29 mouse cellular contexts compared by ENCODE assay signal in the genomic region with DNA sequence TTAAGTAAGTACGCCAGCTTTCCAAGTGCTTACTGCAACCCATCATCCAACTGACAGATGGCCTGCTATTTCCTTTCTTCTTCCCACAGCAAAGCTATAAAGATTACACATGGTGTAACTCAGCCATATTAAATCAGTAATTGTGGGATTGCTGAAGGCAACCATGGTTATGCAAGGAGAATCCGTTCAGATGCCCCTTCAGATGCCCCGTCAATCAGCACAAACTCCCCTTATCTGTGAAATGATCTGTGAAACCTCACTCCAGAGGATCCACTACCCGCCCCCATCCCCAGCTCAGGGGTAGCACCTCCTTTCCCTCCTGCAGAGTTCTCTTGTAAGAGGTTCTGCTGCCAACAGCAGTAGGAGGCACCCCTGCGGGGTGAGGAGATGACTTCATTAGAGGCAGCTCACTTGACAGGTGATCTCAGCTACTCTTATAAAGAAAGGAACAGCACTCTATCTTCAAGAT. TPM values are rescaled to one million over a fixed set of nuclear protein-coding genes. Genes with fewer than 3 reads are reported as not detected.
A peak's percentile ranks its signal among the peaks of the same experiment; 100 is the strongest.
DNase-seq lines count a peak whose midpoint lies in the region; ATAC-seq and TF ChIP-seq lines count a peak whose summit lies in the region.
"Had no signal": no experiment of that assay in that cellular context is flagged by ENCODE, and none has a peak within 500 bp of the region (broad histone marks: within the 10 kb centered on the region; RNA-seq: fewer than 3 reads in every experiment).

No protein-coding gene starts in this region.

- no peak for DNase-seq in frontal cortex, postnatal 14 days (ENCODE audit: low spot score in 2 of 2)
- peak in 1 of 2 experiments; percentile 37 for DNase-seq in left cerebral cortex, adult 2 months (ENCODE audit: extremely low spot score in 1 of 2, low spot score in 2 of 2)
- no peak for DNase-seq in left cerebral cortex, postnatal 4 days
- DNase-seq in right cerebral cortex, adult 2 months (ENCODE audit: low spot score in 2 of 2) = peak; percentile 56 to 66
- no peak for DNase-seq in right cerebral cortex, postnatal 10 days (ENCODE audit: low spot score in 2 of 2)
- peak; percentile 45 to 53 for DNase-seq in right cerebral cortex, postnatal 36 days (ENCODE audit: low spot score in 2 of 2)
- DNase-seq: adrenal gland, adult 2 months; B cell, adult 2 months; cerebellum, adult 9-10 months; heart, postnatal 14 days; kidney, adult 2 months; kidney, postnatal 14 days; liver, postnatal 0 days; lung, postnatal 14 days; midbrain, embryonic 14.5 days; spleen, adult 18-20 months; thymus, postnatal 36 days had no signal

- H3K27ac ChIP-seq in left cerebral cortex, adult 2 months = peak overlapping the region; percentile 71
- H3K27ac ChIP-seq: embryonic facial prominence, embryonic 10.5 days; hindbrain, embryonic 13.5 days; limb, embryonic 15.5 days had no signal

- intact Hi-C loops in left cerebral cortex, adult 2 months (cut with DNase I) = loop anchor here (2.0 to 5.0 kb wide), 2 partner anchors 32 to 360 kb away; no protein-coding TSS in a partner anchor
- intact Hi-C loops in left cerebral cortex, postnatal 4 days (cut with DNase I) = no loop called here

- H3K4me3 ChIP-seq in left cerebral cortex, adult 2 months = no peak overlapping the region
- H3K4me3 ChIP-seq: embryonic facial prominence, embryonic 10.5 days; heart, embryonic 12.5 days; hindbrain, embryonic 13.5 days; limb, embryonic 15.5 days; myocyte had no signal

- TF ChIP-seq CTCF in left cerebral cortex, adult 2 months (IDR thresholded peaks at IDR 0.05) = no peak

- ATAC-seq in frontal cortex, adult (ENCODE audit: low TSS enrichment) = peak; percentile 53
- no peak for ATAC-seq in activated CD4-positive, CD25-positive, alpha-beta regulatory T cell, adult 4 months
- ATAC-seq: inflammation-experienced regulatory T-cells, adult 6 months; liver, postnatal 0 days had no signal

RNA-seq across cellular contexts. Expression of gene Dact2, which starts 3.0 kb away (rescaled TPM):
- total RNA-seq in left cerebral cortex, adult 2 months (2021) = 100 to 1,000 TPM in 1 of 2 experiments, 10 to 100 TPM in 1; 58.6 to 100 TPM
- total RNA-seq in left cerebral cortex, postnatal 4 days (2021) = 10 to 100 TPM in 1 of 2 experiments, 1 to 10 TPM in 1; 9.4 to 13.1 TPM
- not detected for polyA plus RNA-seq in activated CD4-positive, CD25-positive, alpha-beta regulatory T cell, adult 4 months (2017; shearing (Covaris generic))
- total RNA-seq: common myeloid progenitor, adult 5-6 weeks; granulocyte monocyte progenitor cell, adult 5-6 weeks; megakaryocyte, adult 5-6 weeks; neutrophil, adult 5-6 weeks had no signal

Comparison
In these comparisons a context has a peak if more than half of its experiments do, and no peak if none do; other contexts are left out.
1. DNase-seq: peak in right cerebral cortex, adult 2 months (2 of 2) and right cerebral cortex, postnatal 36 days (2 of 2); none in frontal cortex, postnatal 14 days (0 of 2), left cerebral cortex, postnatal 4 days (single experiment) and right cerebral cortex, postnatal 10 days (0 of 2).
2. RNA of gene Dact2, which starts 3.0 kb away (total RNA-seq): 58.6 to 100 TPM in left cerebral cortex, adult 2 months; 9.4 to 13.1 TPM in left cerebral cortex, postnatal 4 days; every median in the first group is over 4 times any median in the second.